Mouse (Mus musculus) embryonic fibroblast, embryonic 13.5 days (primary cell): ENCODE data around the gene Immp2l.

Source experiments
- CTCF ChIP-seq: IDR thresholded peaks from 2 replicates; pipeline ENCODE4 v1.5.1; 2011; ENCODE audit warnings: mild to moderate bottlenecking, control low read depth, low read length, moderate library complexity, borderline replicate concordance; ENCODE audit not compliant: insufficient read depth
- POLR2A ChIP-seq: IDR thresholded peaks from 2 replicates; pipeline ENCODE4 v1.6.1; 2011; ENCODE audit warnings: low read depth, mild to moderate bottlenecking, control low read depth, low read length, moderate library complexity

GRCm38 (mm10) chr12:41250123-41250522, 226.2 kb downstream of the Immp2l start:
- TF ChIP-seq CTCF (no peak), POLR2A (no peak)
